Mouse (Mus musculus): ENCODE results near the gene Kalrn.

The Kalrn gene

GRCm38 (mm10) chr16:34073930-34074329 lies 499.4 kb downstream of the Kalrn start:
- no peak for DNase-seq (ENCODE audit: low spot score)

- no peak for DNase-seq (ENCODE audit: low spot score)
Measured at GRCm38 (mm10) chr16:34072136-34072535, 501.2 kb downstream of the Kalrn start.

GRCm38 (mm10) chr16:34071223-34071825 lies 502.0 kb downstream of the Kalrn start:
- DNase-seq (ENCODE audit: low spot score) = no peak

GRCm38 (mm10) chr16:34069481-34069880 lies 503.9 kb downstream of the Kalrn start:
- DNase-seq (ENCODE audit: low spot score) = no peak

- DNase-seq (ENCODE audit: low spot score) = no peak
Measured at GRCm38 (mm10) chr16:34066922-34067321, 506.4 kb downstream of the Kalrn start.

DNA sequence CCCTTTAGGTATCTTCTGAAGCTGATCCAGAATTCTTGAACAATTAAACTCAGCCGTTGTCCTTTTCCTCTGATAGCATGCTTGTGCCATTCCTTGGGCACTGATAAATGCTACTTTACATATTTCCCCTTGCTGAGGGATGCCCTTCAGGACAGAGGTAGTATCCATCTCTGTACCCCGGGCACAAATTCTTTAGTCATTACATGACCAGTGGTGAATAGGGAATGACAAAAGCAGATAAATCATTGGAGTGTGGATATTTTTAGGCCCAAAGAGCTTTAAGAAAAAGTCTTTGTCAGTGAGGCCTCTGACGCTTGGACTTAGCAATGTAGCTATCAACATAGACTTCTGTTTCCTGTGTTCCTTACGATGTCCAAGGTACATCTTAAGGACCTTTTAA lies 507.0 kb downstream of the Kalrn start:
- no peak for DNase-seq (ENCODE audit: low spot score)

DNA sequence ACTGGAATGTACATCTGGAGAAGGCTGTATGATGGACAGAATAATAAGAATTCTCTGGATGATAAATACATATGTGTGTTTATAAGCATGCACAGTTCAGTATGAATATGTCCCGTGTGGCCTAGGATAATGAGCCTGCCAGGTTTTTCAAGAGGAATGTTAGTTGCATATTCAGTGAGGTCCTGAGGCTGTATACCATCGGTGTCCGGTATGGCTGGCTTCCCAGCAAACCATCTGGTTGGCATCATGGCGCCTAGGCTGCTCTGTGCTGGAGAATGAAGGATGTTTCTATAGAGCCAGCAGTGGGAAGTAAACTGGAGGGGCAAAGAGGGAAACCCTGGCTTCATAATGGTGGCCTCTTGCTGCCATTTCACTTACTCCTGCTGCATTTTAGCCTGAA lies 510.0 kb downstream of the Kalrn start:
- no peak for DNase-seq (ENCODE audit: low spot score)

GRCm38 (mm10) chr16:34061661-34062060 lies 511.7 kb downstream of the Kalrn start:
- DNase-seq (ENCODE audit: low spot score) = no peak

DNA sequence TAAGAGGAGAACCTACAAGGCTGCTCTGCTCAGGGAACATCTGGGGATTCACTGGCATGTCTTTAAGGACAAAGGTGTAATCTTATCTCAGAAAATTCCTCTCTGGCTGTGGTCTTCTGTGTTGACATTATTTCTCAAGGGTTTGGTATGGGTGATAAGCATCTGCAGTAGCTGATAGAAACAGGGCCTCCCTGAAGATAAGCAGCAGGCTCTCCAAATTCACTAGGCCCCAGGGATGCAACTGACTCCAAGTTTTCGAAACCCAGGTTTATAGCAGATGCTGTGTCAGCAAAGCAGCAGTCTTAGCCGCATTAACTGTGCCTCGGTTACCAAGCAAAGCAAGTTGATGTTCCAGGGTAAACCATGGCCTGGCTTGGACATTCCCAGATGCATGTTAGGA lies 514.7 kb downstream of the Kalrn start:
- no peak for DNase-seq (ENCODE audit: low spot score)

DNA sequence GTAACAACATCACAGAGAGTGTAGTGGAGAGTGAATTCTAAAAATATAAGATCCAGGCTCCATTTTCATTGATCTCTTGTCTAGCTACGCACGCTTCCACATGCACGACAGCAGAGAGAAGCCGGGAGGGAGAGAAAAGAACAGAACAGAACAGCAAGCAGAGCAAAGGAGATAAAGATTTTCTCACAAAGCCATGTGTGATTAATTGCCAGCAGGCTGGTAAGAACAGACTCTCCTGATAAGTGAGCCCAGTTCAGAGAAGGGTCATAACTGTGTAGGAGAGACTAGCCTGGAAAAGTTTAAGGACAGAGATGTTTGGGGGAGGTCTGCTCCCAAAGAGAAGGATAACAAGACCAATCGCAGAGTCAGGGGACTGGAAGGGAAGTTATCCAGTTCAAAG lies 515.9 kb downstream of the Kalrn start:
- DNase-seq (ENCODE audit: low spot score) = no peak

DNA sequence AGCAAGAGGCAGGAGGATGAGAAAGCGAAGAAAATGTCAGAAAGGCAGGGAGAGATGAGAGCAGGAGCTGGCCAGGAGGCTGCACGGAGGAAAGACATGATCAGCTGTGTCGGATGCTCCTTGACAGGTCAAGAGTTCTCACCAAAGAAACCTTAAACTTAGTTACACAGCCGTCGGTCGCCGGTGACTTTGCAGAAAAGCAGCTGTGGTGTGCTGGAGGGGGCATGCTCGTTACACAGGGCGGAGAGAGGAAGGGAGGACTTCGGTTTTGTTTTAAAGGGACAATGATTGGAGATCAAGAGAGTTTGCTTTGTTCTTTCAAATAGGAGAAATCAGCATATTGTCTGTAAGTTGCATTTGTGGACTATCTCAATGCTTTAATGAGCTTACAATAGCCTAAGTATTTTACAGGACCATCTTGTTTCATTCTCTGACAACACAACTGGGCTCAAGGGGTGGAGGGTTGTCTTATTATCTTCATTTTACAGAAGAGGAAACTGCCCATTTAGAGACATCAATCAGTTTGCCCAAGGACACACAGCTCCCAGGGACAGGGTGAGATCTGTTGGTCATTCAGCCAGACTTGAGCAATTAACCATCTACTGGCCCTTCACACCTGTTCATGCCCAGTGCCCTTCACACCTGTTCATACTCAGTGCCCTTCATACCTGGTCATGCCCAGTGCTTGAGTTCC lies 516.8 kb downstream of the Kalrn start:
- DNase-seq (ENCODE audit: low spot score) = no peak

GRCm38 (mm10) chr16:34050090-34050489 lies 523.2 kb downstream of the Kalrn start:
- DNase-seq (ENCODE audit: low spot score) = no peak

- DNase-seq (ENCODE audit: low spot score) = no peak
Measured at GRCm38 (mm10) chr16:34049361-34049760, 524.0 kb downstream of the Kalrn start.

GRCm38 (mm10) chr16:34048232-34048631 lies 525.1 kb downstream of the Kalrn start:
- no peak for DNase-seq (ENCODE audit: low spot score)

- DNase-seq (ENCODE audit: low spot score) = no peak
Measured at GRCm38 (mm10) chr16:34047543-34047942, 525.8 kb downstream of the Kalrn start.

- DNase-seq (ENCODE audit: low spot score) = no peak
Measured at GRCm38 (mm10) chr16:34047006-34047360, 526.3 kb downstream of the Kalrn start.

DNA sequence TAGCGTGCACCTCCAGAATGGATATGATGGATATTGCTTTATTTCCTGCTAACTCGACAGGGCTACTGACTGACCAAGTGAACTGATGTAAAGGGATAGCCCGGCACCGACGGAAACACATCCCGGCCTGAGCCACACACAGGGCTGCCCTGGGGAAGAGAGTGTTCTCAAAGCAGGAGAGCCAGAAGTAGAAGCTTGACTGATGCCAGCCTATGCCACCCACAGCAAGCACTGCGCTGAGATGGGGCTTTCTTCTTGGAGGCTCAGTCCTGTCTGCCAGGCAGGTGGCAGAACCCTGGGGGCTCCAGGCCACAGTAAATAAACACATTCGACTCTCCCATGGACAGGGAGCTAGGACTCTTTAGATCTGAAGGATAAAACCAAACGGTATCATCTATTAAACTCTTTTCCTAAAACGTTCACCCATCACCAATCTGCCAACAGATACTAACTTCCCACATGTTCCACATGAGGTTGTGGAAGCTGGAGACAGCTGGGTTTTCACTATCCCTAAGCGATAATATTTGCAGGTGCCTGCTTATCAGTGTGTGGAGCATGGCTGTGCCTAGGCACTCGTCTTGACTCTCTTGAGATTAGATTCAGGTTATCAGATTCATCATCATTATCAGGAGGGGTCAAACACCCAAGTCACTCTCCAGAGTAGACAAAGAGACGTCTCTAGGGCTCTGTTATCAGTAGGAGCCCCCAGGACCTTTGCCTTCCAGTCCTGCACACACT lies 526.9 kb downstream of the Kalrn start:
- DNase-seq (ENCODE audit: low spot score) = no peak

GRCm38 (mm10) chr16:34044539-34044938 lies 528.8 kb downstream of the Kalrn start:
- no peak for DNase-seq (ENCODE audit: low spot score)

- no peak for DNase-seq (ENCODE audit: low spot score)
Measured at GRCm38 (mm10) chr16:34043048-34043795, 530.1 kb downstream of the Kalrn start.

GRCm38 (mm10) chr16:34042586-34042985 lies 530.7 kb downstream of the Kalrn start:
- DNase-seq (ENCODE audit: low spot score) = no peak

GRCm38 (mm10) chr16:34040276-34040675 lies 533.1 kb downstream of the Kalrn start:
- DNase-seq (ENCODE audit: low spot score) = no peak

GRCm38 (mm10) chr16:34039736-34040135 lies 533.6 kb downstream of the Kalrn start:
- no peak for DNase-seq (ENCODE audit: low spot score)
